Mouse (Mus musculus): ENCODE measurements around the gene Pcyox1. TPM values are rescaled to one million over a fixed set of nuclear protein-coding genes. Genes with fewer than 3 reads are reported as not detected.
"Not testable (repeated sequence)": the region's sequence is repeated elsewhere in the genome, so short reads cannot be mapped to it uniquely, and the experiment has no call there.

The Pcyox1 gene
- polyA plus RNA-seq, 1 experiment from 2014 or later: 80.4 TPM

DNA sequence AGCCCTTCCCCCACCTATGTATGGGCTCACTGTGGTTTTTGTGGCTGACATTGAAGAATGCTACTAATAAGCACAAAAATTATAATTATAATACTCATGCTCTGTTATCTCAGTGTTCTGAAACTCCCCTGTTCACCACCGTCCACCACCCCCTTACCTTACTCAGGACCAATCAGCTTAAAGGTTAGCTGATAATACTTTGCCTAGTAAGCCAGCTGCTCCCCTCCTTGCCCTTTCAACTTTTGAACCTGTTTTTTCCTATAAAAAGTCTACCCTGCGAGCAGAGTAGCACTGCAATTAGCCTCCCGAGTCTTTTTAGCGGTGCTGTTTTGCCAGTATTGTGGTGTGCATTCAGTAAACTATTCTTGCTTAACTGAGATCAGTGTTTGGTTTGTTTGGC is 12.3 kb downstream of the Pcyox1 start:
- no peak for DNase-seq
- peak; percentile 14; the same call in 1 of the 2 replicates for ATAC-seq
- H3K27ac ChIP-seq (ENCODE audit: low read depth): peak overlapping the region; percentile 82
- 28% methylated on average over 4 of the region's 4 CpGs for WGBS (ENCODE audit: insufficient replicate concordance)
- no peak overlapping the region for H3K4me3 ChIP-seq (ENCODE audit: low read depth, low read length)
- no peak overlapping the region for H3K9ac ChIP-seq (replicated peaks)
- H3K9me3 ChIP-seq (ENCODE audit: low read length): no peaks in the 10 kb centered on the region
- H3K4me1 ChIP-seq (ENCODE audit: insufficient read depth): peaks cover 11% of the 10 kb centered on the region; the same call in 1 of the 2 replicates
- H3K4me2 ChIP-seq (ENCODE audit: low read depth, low read length): no peak overlapping the region
- H3K36me3 ChIP-seq (replicated peaks; ENCODE audit: insufficient read depth, low read length): peaks cover 18% of the 10 kb centered on the region
- TF ChIP-seq EP300 (IDR thresholded peaks at IDR 0.05; ENCODE audit: low read depth) (no peak), CTCF (IDR thresholded peaks at IDR 0.05; ENCODE audit: low read depth) (no peak)
- no peaks in the 10 kb centered on the region for H3K27me3 ChIP-seq (ENCODE audit: insufficient read depth, low read length)

DNA sequence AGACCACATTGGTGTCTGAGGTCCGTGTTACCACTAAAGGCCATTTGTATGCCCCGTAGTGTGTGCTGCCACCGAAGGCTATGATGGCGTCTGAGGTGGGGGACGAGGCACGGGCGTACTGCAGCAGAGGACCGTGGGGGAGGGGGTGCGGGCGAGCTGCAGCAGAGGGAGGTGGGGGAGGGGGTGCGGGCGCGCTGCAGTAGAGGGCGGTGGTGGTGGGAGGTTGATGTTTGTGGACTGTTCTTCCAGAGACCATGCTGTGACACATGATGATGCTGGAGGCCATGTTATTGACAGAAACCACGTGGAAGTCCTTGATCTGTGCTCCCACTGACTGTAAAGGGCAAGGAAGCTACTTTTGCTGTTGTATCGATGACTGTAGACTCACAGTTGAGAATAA is 13.6 kb downstream of the Pcyox1 start:
- DNase-seq (no peak), ATAC-seq (no peak)
- Histone ChIP-seq H3K9me3 (ENCODE audit: low read length) (no peaks in the 10 kb centered on the region), H3K36me3 (replicated peaks; ENCODE audit: insufficient read depth, low read length) (peaks cover 18% of the 10 kb centered on the region), H3K27ac (ENCODE audit: low read depth) (no peak overlapping the region), H3K9ac (replicated peaks) (no peak overlapping the region), H3K27me3 (ENCODE audit: insufficient read depth, low read length) (no peaks in the 10 kb centered on the region), H3K4me2 (ENCODE audit: low read depth, low read length) (no peak overlapping the region), H3K4me1 (ENCODE audit: insufficient read depth) (peaks cover 11% of the 10 kb centered on the region; the same call in 1 of the 2 replicates), H3K4me3 (ENCODE audit: low read depth, low read length) (no peak overlapping the region)
- TF ChIP-seq EP300 (IDR thresholded peaks at IDR 0.05; ENCODE audit: low read depth) (no peak), CTCF (IDR thresholded peaks at IDR 0.05; ENCODE audit: low read depth) (no peak)
- WGBS (ENCODE audit: insufficient replicate concordance): 42% methylated on average over 16 of the region's 16 CpGs

- H3K4me3 ChIP-seq (ENCODE audit: low read depth, low read length): no peak overlapping the region
- no peaks in the 10 kb centered on the region for H3K27me3 ChIP-seq (ENCODE audit: insufficient read depth, low read length)
- TF ChIP-seq EP300 (IDR thresholded peaks at IDR 0.05; ENCODE audit: low read depth): no peak
- TF ChIP-seq CTCF (IDR thresholded peaks at IDR 0.05; ENCODE audit: low read depth): no peak
- no peak overlapping the region for H3K4me2 ChIP-seq (ENCODE audit: low read depth, low read length)
- H3K9ac ChIP-seq (replicated peaks): no peak overlapping the region
- H3K36me3 ChIP-seq (replicated peaks; ENCODE audit: insufficient read depth, low read length): peaks cover 20% of the 10 kb centered on the region
- DNase-seq (no peak), ATAC-seq (no peak)
- peaks cover 8% of the 10 kb centered on the region; the same call in 1 of the 2 replicates for H3K4me1 ChIP-seq (ENCODE audit: insufficient read depth)
- H3K9me3 ChIP-seq (ENCODE audit: low read length): no peaks in the 10 kb centered on the region
- no peak overlapping the region for H3K27ac ChIP-seq (ENCODE audit: low read depth)
Measured at GRCm38 (mm10) chr6:86382551-86382950, 14.4 kb downstream of the Pcyox1 start.

- ATAC-seq; H3K9ac ChIP-seq (replicated peaks); H3K27ac ChIP-seq (ENCODE audit: low read depth); H3K4me2 ChIP-seq (ENCODE audit: low read depth, low read length); DNase-seq; H3K4me1 ChIP-seq (ENCODE audit: insufficient read depth); H3K27me3 ChIP-seq (ENCODE audit: insufficient read depth, low read length); H3K4me3 ChIP-seq (ENCODE audit: low read depth, low read length); H3K9me3 ChIP-seq (ENCODE audit: low read length): not testable (repeated sequence)
- peaks cover 28% of the 10 kb centered on the region for H3K36me3 ChIP-seq (replicated peaks; ENCODE audit: insufficient read depth, low read length)
- 84% methylated on average over 6 of the region's 8 CpGs for WGBS (ENCODE audit: insufficient replicate concordance)
Measured at GRCm38 (mm10) chr6:86380112-86380511, 16.8 kb downstream of the Pcyox1 start.

- Histone ChIP-seq H3K9me3 (ENCODE audit: low read length) (no peaks in the 10 kb centered on the region), H3K4me2 (ENCODE audit: low read depth, low read length) (no peak overlapping the region), H3K4me3 (ENCODE audit: low read depth, low read length) (no peak overlapping the region), H3K4me1 (ENCODE audit: insufficient read depth) (no peaks in the 10 kb centered on the region), H3K36me3 (replicated peaks; ENCODE audit: insufficient read depth, low read length) (peaks cover 28% of the 10 kb centered on the region), H3K27ac (ENCODE audit: low read depth) (no peak overlapping the region), H3K27me3 (ENCODE audit: insufficient read depth, low read length) (no peaks in the 10 kb centered on the region), H3K9ac (replicated peaks) (no peak overlapping the region)
- no peak for ATAC-seq
- DNase-seq: no peak
- 82% methylated on average over 3 of the region's 3 CpGs for WGBS (ENCODE audit: insufficient replicate concordance)
- no peak for TF ChIP-seq CTCF (IDR thresholded peaks at IDR 0.05; ENCODE audit: low read depth)
- TF ChIP-seq EP300 (IDR thresholded peaks at IDR 0.05; ENCODE audit: low read depth): no peak
Measured at GRCm38 (mm10) chr6:86378341-86378740, 18.6 kb downstream of the Pcyox1 start.

DNA sequence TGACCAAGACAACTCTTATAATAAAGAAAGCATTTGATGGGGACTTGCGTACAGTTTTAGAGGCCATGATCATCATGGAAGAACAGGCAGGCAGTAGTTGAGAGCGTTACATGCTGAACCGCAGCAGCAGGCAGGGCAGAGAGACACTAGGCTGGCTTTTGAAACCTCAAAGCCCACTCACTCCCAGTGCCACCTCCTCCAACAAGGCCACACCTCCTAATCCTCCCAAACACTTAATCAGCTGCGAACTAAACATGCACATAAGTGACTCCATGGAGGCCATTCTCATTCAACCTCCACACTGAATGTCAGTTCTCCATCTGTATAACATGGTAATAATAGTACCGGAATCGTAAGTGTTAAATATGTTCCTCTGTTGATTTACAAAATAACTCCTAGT is 23.4 kb downstream of the Pcyox1 start:
- Histone ChIP-seq H3K36me3 (replicated peaks; ENCODE audit: insufficient read depth, low read length) (peaks cover 22% of the 10 kb centered on the region), H3K27ac (ENCODE audit: low read depth) (no peak overlapping the region), H3K4me3 (ENCODE audit: low read depth, low read length) (no peak overlapping the region), H3K27me3 (ENCODE audit: insufficient read depth, low read length) (no peaks in the 10 kb centered on the region), H3K4me1 (ENCODE audit: insufficient read depth) (peaks cover 14% of the 10 kb centered on the region), H3K9me3 (ENCODE audit: low read length) (no peaks in the 10 kb centered on the region), H3K4me2 (ENCODE audit: low read depth, low read length) (no peak overlapping the region), H3K9ac (replicated peaks) (no peak overlapping the region)
- 93% methylated on average over 6 of the region's 6 CpGs for WGBS (ENCODE audit: insufficient replicate concordance)
- ATAC-seq (no peak), DNase-seq (no peak)
- TF ChIP-seq EP300 (IDR thresholded peaks at IDR 0.05; ENCODE audit: low read depth): no peak
- TF ChIP-seq CTCF (IDR thresholded peaks at IDR 0.05; ENCODE audit: low read depth): no peak

GRCm38 (mm10) chr6:86371950-86372516 is 24.9 kb downstream of the Pcyox1 start:
- peaks cover 14% of the 10 kb centered on the region for H3K4me1 ChIP-seq (ENCODE audit: insufficient read depth)
- peak overlapping the region; percentile 83 for H3K27ac ChIP-seq (ENCODE audit: low read depth)
- peak overlapping the region; percentile 91 for H3K4me2 ChIP-seq (ENCODE audit: low read depth, low read length)
- no peaks in the 10 kb centered on the region for H3K27me3 ChIP-seq (ENCODE audit: insufficient read depth, low read length)
- TF ChIP-seq EP300 (IDR thresholded peaks at IDR 0.05; ENCODE audit: low read depth) (no peak), CTCF (IDR thresholded peaks at IDR 0.05; ENCODE audit: low read depth) (no peak)
- peak overlapping the region; percentile 74 for H3K9ac ChIP-seq (replicated peaks)
- WGBS (ENCODE audit: insufficient replicate concordance): 1% methylated on average over 12 of the region's 12 CpGs
- DNase-seq (no peak), ATAC-seq (no peak)
- H3K36me3 ChIP-seq (replicated peaks; ENCODE audit: insufficient read depth, low read length): peaks cover 14% of the 10 kb centered on the region
- H3K9me3 ChIP-seq (ENCODE audit: low read length): no peaks in the 10 kb centered on the region
- H3K4me3 ChIP-seq (ENCODE audit: low read depth, low read length): peak overlapping the region; percentile 69

Measured in liver, postnatal 0 days (tissue).